Mouse (Mus musculus): ENCODE results near the gene Ms4a4a. TPM values are rescaled to one million over a fixed set of nuclear protein-coding genes. Genes with fewer than 3 reads are reported as not detected.

The Ms4a4a gene
- polyA plus RNA-seq, 1 experiment, result 1.2 TPM

DNA sequence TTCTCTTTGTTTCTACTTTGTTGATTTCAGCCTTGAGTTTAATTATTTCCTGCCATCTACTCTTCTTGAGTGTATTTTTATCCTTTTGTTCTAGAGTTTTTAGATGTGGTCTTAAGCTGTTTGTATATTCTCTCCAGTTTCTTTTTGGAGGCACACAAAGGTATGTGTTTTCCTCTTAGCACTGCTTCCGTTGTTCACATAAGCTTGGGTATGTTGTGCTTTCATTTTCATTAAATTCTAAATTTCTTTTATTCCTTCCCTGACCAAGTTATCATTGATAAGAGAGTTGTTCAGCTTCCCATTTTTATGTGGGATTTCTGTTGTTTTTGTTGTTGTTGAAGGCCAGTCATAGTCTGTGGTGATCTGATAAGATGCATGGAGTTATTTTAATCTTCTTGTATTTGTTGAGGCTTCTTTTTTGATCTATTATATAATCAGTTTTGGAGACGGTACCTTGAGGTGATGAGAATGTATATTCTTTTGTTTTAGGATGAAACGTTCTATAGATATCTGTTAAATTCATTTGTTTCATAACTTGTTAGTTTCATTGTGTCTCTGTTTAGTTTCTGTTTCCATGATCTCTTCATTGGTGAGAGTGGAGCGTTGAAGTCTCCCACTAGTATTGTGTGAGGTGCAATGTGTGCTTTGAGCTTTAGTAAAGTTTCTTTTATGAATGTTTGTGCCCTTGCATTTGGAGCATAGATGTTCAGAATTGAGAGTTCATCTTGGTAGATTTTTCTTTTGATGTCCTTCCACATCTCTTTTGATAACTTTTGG, 59.9 kb downstream of the Ms4a4a start:
- DNase-seq (ENCODE audit: low read depth), result no peak

Other genes with a start within 250 kb of the Ms4a4a start
- gene 1700017D01Rik, start 244.6 kb upstream of the Ms4a4a start, polyA plus RNA-seq (2012; rRNA removed), result 0.66 and 1.0 TPM in 2 replicates
- not detected in 2 replicates for gene 1700025F22Rik, start 210.2 kb upstream of the Ms4a4a start, polyA plus RNA-seq (2012; rRNA removed)
- gene Ms4a13, start 178.8 kb upstream of the Ms4a4a start, polyA plus RNA-seq (2012; rRNA removed), result 0.11 and 0.37 TPM in 2 replicates
- not detected in 2 replicates for gene Ms4a12, start 143.1 kb upstream of the Ms4a4a start, polyA plus RNA-seq (2012; rRNA removed)
- gene Ms4a1, start 109.3 kb upstream of the Ms4a4a start, polyA plus RNA-seq (2012; rRNA removed), result 0.20 and 0.26 TPM in 2 replicates
- gene Ms4a5, start 91.7 kb upstream of the Ms4a4a start, polyA plus RNA-seq (2012; rRNA removed), result 0.22 and 1.2 TPM in 2 replicates
- 1.0 and 1.1 TPM in 2 replicates for gene Ms4a14, start 61.1 kb upstream of the Ms4a4a start, polyA plus RNA-seq (2012; rRNA removed)
- gene Ms4a7, start 39.4 kb upstream of the Ms4a4a start, polyA plus RNA-seq (2012; rRNA removed), result 3.4 and 4.2 TPM in 2 replicates
- 0.51 and 1.3 TPM in 2 replicates for gene Ms4a4c, start 29.2 kb downstream of the Ms4a4a start, polyA plus RNA-seq (2012; rRNA removed)
- gene Ms4a4b, start 68.0 kb downstream of the Ms4a4a start, polyA plus RNA-seq (2012; rRNA removed), result 1.7 and 1.8 TPM in 2 replicates
- 5.4 and 6.0 TPM in 2 replicates for gene Ms4a6c, start 93.8 kb downstream of the Ms4a4a start, polyA plus RNA-seq (2012; rRNA removed)
- gene Gm8369, start 110.4 kb downstream of the Ms4a4a start, polyA plus RNA-seq (2012; rRNA removed), result 0.18 and 0.34 TPM in 2 replicates
- gene Ms4a6b, start 141.0 kb downstream of the Ms4a4a start, polyA plus RNA-seq (2012; rRNA removed), result 6.3 and 7.7 TPM in 2 replicates
- 14.1 and 14.6 TPM in 2 replicates for gene Ms4a4d, start 161.3 kb downstream of the Ms4a4a start, polyA plus RNA-seq (2012; rRNA removed)
- gene Ms4a6d, start 229.3 kb downstream of the Ms4a4a start, polyA plus RNA-seq (2012; rRNA removed), result 3.0 and 6.3 TPM in 2 replicates
- not detected in 2 replicates for gene Ms4a2, start 248.2 kb downstream of the Ms4a4a start, polyA plus RNA-seq (2012; rRNA removed)

Measured in gonadal fat pad, adult 2 months (tissue).